Mouse (Mus musculus): ENCODE results near the gene Pde4dip.

Pde4dip gene

GRCm38 (mm10) chr3:97900516-97901490 is 12.3 kb upstream of the Pde4dip start, which contains the start of gene Sec22b:
Sec22b (plus strand) TSS chr3:97901190.
- peak; percentile 81 for DNase-seq (ENCODE audit: low read depth, low spot score)

DNA sequence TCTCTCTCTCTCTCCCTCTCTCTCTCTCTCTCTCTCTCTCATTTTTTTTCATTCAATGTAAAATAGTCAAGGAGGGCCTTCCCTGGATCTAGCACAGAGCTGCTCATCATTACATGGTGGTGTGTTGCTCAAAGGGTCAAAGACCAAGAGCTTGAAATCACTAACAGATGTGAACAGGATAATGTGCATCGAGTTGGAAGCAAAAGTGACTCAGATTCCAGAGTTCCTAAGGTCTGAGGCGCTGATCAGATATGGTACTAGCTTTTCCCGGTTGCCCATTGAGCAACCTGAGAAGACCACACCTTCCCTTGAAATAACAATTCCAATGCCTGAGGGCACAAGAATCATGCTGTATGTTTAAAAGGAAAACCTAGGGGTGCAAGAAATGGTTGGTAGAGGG is 9.9 kb upstream of the Pde4dip start:
- DNase-seq (ENCODE audit: low read depth, low spot score), result no peak

DNA sequence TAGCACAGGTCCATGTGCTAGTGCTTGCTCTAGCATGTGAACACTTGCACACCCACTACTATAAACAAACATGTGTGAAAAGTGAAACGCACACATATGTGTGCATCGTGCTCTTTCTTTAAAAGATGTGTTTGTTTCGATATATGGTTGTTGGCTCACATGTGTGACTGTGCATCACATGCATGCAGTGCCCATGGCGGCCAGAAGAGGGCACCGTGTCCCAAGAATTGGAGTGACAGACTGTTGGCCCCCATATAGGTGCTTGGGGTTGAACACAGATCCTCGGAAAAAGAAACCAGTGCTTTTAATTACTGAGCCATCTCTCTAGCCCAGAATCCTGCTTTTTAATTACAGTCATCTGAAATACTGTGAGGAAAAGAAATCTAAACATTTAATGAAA is 6.2 kb upstream of the Pde4dip start:
- no peak for DNase-seq (ENCODE audit: low read depth, low spot score)

GRCm38 (mm10) chr3:97890205-97890604 is 1.7 kb upstream of the Pde4dip start:
- DNase-seq (ENCODE audit: low read depth, low spot score), result no peak

DNA sequence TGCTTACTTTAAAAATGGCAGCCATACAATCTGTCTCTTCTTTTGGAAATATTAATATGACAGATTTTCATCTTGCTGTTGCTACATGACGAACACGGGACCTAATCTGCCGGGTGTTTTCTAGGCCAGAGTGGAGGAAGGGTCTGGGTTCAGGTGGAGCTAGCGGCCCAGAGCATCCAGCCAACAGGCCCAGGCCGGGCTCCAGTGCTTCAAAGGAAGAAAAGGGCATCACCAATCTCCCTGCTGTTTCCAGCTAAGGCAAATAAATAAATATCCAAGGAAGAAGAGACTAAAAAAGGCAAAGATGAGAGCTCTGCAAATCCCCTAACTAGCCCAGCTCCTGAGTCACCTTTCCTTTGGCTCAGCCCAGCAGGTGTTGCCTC is 731 bp downstream of the Pde4dip start:
- no peak for DNase-seq (ENCODE audit: low read depth, low spot score)

DNA sequence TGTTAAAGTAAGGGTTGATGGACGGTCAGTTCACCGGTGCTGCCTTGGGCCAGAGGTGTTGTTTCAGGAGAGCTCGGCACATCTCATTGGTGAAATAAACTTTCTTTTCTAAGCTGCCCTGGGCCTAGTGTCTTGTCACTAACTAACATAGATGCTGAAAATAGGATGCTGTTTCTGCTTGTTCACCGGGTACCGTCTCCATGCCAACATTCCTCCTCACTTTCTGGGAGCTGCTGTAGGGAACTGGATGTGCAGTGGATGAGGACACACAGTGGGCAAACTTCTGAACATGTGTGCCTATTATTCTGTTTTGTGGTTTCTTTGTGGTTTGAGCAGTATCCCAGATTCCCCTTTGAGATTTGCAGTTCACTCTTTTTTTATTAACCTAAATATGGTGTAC is 6.9 kb downstream of the Pde4dip start:
- DNase-seq (ENCODE audit: low read depth, low spot score), result no peak

DNA sequence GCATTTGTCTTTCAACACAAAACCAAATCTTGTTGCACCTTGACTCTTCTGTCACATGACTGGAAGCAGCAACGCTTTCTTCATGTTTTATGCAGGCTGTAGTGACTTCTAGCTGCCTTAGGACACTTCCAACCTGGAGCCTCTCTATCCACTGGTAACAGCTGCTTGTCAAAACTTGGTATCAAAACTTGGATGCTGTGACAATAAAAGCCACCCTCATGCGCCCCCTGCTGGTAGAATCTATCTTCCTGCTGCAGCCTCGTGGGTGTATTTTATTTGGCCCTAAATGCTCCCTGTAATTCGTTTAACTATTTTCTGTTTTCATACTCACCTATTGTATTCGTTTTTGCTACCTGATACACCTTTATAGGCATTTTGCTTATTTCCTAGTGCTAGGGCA is 9.3 kb downstream of the Pde4dip start:
- DNase-seq (ENCODE audit: low read depth, low spot score), result no peak

GRCm38 (mm10) chr3:97876259-97876658 is 12.2 kb downstream of the Pde4dip start:
- DNase-seq (ENCODE audit: low read depth, low spot score), result no peak

- DNase-seq (ENCODE audit: low read depth, low spot score), result no peak
Measured at GRCm38 (mm10) chr3:97874777-97875176, 13.7 kb downstream of the Pde4dip start.

DNA sequence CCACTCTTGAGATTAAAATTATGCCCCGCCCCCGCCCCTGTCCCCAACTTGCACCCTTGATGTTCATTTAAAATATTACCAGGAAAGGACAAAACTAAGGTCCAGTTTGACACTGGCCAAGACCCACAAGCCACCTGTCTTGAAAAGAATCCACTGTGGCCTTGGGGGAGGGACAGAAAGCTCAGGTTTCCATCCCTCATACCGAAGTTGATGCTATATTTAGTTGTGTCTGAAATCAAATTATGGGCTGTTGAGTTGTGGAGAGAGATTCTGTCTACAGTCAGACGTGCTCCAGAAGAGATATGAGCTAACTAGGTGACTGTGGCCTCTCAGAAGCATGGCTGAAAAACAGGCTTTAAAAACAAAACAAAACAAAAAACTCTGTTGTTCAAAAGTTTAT is 18.8 kb downstream of the Pde4dip start:
- no peak for DNase-seq (ENCODE audit: low read depth, low spot score)

GRCm38 (mm10) chr3:97868733-97869132 is 19.8 kb downstream of the Pde4dip start:
- no peak for DNase-seq (ENCODE audit: low read depth, low spot score)

- no peak for DNase-seq (ENCODE audit: low read depth, low spot score)
Measured at GRCm38 (mm10) chr3:97868024-97868689, 20.4 kb downstream of the Pde4dip start.

DNA sequence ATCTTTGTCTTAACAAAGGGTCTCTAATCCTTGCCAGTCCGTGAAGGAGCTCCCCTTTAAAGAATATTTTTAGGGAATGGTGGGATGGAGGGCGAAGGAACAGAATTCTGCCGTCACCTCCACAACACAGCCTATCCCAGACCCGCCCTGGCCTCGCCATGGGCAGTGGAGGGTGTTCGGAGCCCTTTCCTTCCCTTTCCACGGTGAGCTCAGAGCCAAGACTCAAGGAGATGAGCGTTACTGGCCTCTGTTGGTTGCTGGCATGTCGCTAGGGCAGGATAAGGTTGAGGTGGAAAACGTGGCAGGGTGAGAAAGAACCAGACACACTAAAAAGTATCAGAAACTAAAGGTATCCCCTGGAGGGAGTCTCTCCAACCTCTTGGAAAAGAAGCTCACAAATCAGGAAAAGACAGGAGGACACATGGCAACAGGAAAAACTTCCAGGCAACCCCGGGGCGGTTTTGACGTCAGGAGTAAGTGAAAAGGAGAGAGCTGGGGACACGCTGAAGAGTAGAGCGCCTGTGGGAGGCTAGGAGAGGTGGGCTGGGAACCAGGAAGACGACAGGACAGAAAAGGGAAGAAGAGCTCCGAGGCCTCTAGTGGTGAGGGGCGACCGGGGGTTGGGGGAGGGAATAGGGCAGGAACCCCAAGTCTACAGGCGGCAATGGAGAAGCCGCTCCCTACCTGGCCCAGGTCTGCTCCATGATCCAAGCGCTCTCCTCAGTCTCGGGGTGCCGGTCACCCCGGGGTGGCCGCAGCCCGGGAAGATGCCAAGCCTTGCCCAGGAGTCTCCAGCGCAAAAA is 21.1 kb downstream of the Pde4dip start:
- no peak for DNase-seq (ENCODE audit: low read depth, low spot score)

DNA sequence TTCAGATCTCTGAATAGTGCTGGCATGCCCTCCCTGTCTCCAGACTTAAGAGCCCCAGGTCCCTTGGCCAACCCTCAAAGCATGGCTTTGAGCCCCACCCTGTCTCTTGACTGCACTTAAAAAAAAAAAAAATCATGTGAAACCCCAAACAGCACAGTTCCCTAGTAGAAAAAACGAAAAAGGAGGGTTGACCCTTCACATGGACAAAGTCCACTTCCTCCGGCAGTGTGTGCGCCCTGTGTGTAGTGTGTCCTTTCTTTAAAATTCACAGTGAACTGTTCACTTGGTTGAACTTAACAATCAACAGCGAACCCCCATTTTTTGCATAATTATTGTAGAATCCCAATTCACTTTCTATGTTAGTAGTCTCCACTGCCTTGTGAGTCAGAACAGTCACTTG is 21.8 kb downstream of the Pde4dip start:
- DNase-seq (ENCODE audit: low read depth, low spot score), result no peak

GRCm38 (mm10) chr3:97860820-97861451 is 27.6 kb downstream of the Pde4dip start:
- DNase-seq (ENCODE audit: low read depth, low spot score), result no peak

DNA sequence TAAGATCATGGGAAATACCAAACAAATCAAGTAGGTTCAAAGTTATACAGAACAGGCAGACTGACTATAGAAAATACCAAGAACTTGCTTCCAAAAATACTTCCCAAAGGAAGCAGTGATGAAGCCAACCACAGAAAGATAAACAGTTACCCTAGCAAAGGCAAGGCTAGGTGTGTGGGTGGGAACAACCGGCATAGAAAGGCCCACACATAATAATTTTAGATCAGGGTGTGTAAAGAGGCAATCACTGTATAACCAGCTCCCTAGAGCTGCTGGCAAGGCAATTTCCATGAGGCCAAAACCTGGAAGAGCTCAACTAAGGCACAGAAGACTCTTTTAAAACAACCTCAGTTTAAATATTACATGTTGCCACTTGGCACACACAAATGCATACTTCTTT is 29.1 kb downstream of the Pde4dip start:
- DNase-seq (ENCODE audit: low read depth, low spot score), result no peak

DNA sequence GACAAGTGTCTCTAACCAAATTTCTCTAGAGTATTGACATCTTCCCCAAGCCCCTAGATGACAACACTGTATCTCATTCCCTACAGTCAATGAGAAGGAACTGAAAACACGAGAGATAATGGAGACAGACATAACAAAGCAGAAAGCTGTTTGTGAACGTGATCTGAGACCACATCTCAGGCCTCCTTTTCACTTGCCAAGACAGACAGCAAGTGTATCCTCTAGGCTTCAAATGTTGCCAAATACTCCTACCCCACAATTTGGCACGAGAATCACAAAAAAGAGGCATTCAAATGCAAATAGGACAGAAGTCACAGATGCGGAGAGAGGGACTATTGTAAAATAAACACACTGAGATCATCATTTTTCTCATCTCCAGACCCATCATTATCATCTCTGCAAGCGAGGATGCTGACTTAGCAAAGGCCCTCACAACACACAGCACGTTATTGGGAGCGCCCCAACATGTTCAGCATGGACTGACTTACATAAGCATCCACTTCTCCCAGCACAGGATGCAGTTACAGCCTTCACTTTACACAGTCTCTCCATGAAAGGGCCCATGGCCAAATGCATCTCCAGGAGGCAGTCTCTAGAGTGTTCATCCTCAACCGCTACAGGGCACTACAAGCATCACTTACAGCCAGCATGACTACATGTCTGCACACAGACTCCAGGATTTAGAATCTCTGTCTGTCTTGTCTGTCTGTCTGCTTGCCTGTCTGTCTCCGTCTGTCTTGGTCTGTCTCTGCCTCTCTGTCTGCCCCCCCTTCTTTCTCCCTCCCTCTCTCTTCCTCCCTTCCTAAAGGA is 33.7 kb downstream of the Pde4dip start:
- DNase-seq (ENCODE audit: low read depth, low spot score), result no peak

GRCm38 (mm10) chr3:97851803-97852202 is 36.7 kb downstream of the Pde4dip start:
- DNase-seq (ENCODE audit: low read depth, low spot score), result no peak

DNA sequence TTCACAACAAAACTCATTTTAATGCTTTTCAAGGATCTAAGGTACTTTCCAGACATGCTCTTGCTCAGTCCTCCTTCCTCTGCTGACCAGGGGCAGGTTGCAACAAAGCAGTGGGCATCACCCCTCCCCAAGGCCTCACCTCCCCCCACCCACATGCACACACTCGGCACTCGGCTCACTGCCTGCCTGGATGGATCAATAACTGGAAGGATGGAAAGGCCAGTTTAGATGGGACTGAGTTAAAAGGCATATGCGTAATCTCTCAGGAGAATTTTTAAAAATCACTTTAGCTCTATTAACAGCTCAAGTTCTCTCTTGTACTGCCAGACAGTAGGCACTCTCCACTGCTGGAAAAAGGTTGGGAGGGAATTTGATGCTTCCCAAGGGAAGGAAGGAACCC is 40.9 kb downstream of the Pde4dip start:
- no peak for DNase-seq (ENCODE audit: low read depth, low spot score)

- no peak for DNase-seq (ENCODE audit: low read depth, low spot score)
Measured at GRCm38 (mm10) chr3:97846448-97846847, 42.1 kb downstream of the Pde4dip start.

- DNase-seq (ENCODE audit: low read depth, low spot score), result no peak
Measured at GRCm38 (mm10) chr3:97844821-97845201, 43.7 kb downstream of the Pde4dip start.
